Mouse (Mus musculus): ENCODE measurements around the gene Dhx33.

Gene Dhx33

DNA sequence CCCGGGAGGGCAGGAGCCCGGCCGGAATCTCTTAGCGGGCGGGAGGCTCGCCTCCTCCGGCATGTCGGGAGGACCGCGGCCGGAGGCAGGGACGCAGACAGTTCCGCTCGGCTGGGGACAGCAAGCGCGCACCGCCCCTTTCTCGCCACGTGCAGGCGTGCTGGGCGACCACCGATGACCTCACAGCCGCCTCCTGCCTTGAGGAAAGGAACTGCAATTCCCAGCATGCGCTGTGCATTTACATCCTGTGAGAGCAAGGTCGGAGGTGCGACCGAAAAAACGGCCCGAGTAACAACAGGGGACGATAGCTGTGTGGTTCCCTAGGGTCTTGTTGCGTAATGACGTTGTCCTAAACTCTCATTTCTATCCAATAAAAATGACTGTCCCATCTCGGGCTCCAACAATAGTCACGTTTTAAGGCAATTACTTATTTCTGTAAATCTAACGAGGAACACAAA is at the start of gene Dhx33:
Gene Dhx33 (minus strand): TSS at position 122 of the 458 bp plus-strand sequence.
- peak; percentile 98 for DNase-seq

- peak; percentile 35 for DNase-seq
These were observed 48.3 kb upstream of the Dhx33 start for GRCm38 (mm10) chr11:71052554-71052953.

GRCm38 (mm10) chr11:71039526-71040298 is 35.5 kb upstream of the Dhx33 start:
- no peak for DNase-seq

DNA sequence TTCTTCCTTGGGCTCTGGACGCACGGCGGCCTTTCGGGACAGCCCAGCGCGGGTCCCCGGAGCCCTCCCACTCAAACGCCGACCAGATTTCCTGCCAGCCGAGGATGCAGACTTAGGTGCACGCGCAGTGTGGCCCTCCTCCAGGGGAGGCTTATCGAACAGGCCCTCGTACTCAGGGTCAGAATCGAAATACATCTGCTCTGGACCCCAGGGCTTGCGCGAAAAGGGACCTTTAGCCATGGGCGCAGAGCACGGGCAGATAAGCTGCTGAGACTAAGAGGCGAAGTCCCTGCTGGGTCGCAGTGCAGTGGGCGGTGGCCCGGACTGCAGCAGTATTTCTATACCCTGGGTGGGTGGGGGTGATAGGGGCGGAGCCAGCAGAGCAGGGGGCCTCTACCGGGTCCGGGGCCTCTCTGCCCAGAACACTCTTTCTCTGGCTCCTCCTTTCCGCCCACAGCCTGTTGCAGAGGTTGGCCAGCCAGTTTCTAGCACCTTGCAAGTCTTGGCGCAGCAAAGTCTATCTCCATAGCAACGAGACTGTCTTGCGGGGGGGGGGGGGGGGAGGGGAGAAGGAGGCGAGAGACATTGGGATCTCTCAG is 29.0 kb upstream of the Dhx33 start, which contains the start of gene 6330403K07Rik:
Gene 6330403K07Rik (minus strand): TSS at position 351 of the 599 bp plus-strand sequence.
- DNase-seq: peak; percentile 24

DNA sequence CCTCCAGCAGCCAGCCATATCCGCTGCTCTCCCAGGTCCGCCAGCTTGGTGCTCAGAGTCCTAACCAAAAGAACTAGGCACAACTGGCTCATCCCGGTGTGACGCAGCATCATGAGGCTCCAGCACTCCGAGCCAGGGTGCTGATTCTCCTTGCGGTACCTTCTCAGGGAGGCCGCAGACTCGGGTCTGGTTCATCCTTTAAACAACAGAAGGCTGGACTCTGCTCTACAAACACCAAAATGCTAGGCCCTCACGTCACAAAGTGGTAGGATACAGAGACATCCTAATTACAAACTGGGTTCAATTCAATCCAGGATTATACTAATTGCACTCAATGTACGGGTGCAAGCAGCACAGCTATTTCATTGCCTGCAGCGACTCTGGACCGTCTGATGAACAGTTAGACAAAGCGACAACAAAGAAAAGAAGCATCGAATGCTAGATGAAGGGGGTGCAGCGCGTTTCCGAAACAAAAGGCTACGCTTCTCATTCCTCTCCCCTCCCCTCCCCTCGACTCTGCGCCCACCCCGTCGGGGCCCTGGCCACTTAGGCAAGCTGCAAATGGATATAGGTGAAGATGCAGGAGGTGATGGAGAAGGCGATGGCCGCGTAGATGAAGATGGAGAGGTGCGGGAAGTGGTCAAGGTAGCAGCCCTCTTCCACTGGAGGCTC is 28.4 kb upstream of the Dhx33 start:
- peak; percentile 6 for DNase-seq

GRCm38 (mm10) chr11:71032070-71032469 is 27.8 kb upstream of the Dhx33 start:
- no peak for DNase-seq

DNA sequence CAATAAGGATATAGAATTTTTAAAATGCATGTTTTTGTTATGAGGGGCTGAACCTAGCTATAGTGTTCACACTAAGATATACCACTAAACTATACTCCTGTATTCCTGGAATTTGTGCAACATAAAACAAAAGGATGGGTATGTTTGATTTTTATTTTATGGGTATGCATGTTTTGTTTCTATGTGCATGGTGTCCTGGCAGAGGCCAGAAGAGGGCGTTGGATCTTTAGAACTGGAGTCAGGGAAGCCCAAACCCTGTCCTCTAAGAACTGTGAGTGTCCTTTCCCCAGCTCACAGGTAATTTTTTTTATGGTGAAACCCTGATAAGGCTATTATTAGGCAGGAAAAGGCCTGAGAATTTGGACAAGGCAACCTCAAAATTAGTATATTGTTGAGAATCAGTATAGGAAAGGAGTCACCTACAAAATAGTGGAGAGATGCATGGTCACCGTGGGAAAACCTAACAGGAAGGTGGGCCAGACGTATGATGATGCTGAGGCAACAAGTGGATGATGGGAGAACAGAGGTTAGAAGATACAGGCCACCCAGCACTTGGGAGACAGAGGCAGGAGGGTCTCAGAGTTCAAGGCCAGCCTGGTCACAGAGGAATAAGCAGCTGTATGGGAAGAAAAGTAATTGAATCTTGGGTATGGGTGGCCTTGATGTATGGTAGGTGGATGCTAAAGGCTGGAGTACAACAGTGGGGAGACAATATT is 25.3 kb upstream of the Dhx33 start:
- no peak for DNase-seq

DNA sequence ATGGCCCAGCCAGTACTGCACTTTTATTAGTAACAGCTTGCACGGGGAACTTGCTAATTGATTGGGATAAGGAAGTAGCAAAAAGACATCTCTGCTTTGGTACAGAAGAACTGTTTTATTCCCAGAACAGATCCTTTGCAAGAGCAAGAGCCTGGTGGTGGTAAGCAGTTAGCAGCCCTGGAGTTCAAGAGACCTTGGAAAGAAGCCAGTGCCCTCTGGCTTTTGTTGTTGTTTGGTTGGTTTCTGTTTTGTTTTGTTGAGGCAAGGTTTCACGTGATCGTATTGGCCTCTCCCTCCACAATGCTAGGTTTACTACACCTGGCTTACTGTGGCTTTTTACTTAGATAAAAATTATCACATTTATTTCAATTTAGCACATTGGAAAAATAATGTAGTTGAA is 24.0 kb upstream of the Dhx33 start:
- no peak for DNase-seq

- DNase-seq: peak; percentile 99
These were observed 15.2 kb upstream of the Dhx33 start, which contains the start of the genes Mis12 and Derl2 for GRCm38 (mm10) chr11:71019201-71020068. Gene Mis12, plus strand, starts transcription at chr11:71019611. Gene Derl2, minus strand, starts transcription at chr11:71019841.

DNA sequence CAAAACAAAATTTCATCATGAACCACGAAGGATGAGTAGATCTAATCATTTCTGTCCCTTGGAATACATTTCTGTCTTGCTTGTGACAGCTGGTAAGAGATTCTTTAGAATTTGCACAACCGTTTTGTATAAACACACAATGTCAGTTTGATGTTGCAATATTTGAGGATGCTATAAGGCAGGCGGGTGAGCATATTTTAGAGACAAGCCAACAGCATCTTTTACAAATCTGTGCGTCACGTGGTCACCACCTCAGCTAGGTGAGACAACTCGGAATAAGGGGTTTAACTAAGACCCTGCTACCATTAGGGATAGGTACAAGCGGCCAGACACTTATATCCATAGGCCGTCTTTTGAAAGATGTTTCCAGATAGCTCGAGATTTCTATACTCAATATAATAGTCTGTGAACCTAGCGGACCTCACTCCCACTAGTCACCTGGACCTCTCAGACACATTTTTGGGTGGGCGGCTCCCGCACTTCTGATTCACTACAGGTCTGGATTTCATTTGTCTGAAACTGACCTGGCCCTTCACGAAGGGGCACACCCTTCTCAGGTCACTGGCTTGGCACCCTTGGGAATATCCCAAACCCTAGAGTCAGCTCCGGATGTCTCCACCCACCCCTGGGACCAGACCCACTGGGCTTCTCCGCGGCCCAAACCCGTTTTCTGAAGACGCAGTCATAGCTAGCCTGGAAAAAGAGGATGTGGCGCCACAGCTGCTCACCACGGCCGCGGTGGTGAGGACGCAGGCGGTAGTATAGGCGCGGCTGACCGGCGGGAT is 14.4 kb upstream of the Dhx33 start:
- no peak for DNase-seq

GRCm38 (mm10) chr11:71017051-71017450 is 12.8 kb upstream of the Dhx33 start:
- no peak for DNase-seq

- no peak for DNase-seq
These were observed 8.5 kb upstream of the Dhx33 start for GRCm38 (mm10) chr11:71012743-71013142.

GRCm38 (mm10) chr11:71008321-71008720 is 4.1 kb upstream of the Dhx33 start:
- no peak for DNase-seq

DNA sequence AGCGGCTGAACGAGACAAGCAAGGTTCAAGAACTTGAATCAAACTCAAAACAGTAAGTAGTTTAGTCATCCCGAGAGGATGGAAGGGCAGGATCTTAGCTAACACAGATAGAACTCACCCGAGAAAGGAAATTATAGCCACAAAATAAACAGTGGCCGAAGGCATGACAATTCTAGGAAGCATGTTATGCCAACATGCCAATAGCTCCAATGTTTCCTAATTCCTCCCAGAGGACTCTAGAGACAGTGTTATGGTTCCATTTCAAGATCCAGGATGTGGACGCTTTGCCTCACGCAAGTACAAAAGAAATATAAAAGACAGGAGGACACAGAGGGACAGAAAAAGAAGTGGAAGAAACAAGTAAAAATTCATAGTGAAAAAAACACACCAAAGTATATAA is 3.6 kb upstream of the Dhx33 start:
- no peak for DNase-seq

DNA sequence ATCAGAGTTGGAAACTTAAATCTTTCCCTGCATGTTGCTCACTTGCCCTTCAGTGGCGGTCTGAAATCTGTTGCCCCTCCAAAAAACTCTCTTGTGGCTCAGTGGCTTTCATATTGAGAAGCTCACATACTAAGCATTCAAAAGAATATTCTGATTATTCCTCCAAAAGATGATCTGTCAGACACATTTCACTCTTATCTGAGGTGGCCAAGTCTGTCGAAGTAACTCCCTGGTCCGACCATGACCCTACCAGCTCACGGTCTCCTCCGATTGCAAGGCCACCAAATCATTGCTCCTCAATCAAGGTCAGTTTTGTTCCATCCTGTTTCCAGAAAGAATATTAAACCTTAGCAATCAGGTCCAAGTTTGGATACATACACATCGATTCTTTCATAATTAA is 2.8 kb upstream of the Dhx33 start:
- DNase-seq: no peak

DNA sequence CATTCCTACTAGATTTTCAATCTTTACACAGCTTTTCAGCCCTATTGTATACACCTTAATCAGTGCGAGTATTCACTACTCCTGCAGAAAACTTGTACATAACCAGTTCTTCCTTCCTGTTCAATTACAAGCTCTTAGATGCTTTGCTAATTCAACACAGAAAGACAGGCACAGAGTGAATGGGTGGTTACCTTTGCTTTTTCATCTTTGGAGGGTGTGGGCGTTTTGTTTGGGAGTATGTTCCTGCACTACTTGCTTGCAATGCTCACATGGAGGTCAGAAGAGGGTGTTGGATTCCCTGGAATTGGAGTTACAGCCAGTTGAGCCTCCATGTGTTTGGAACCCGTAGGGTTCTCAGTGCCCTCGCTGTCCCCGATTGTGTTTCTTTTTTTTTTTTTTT is 809 bp upstream of the Dhx33 start:
- DNase-seq: peak; percentile 47

- no peak for DNase-seq
These were observed 474 bp downstream of the Dhx33 start for GRCm38 (mm10) chr11:71003611-71004315.

- no peak for DNase-seq
These were observed 3.1 kb downstream of the Dhx33 start for GRCm38 (mm10) chr11:71001167-71001566.

DNA sequence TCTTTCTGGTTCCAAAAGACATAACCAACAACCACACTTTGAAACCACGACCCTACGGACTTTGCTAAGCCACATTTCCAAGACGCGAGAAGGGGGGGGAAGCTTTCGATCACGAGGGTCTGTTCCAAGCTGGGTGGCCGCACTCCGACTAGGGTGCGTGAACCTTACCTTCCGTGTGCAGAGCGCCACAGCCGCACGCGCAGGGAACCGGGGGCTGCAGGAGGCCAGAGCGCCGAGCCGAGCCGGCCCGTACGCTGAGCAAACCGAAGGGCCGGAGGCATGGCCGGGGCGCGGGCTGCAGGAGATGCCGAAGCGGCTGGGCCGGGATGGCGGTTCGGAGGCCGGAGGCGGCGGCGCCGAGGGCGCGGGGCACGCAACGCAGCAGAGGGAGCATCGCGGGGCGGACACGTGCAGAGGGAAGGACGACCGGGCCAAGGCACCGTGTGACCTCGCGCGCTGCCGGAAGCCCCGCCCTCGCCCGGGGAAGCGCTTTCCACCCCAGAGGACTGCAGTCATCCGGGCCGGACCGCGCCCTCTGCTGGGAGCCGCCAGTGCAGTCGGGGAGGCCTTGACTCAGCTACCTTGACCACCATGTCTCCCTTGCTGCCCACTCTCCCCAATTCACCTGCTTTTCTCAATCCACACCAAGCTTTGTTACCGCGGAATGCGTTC is 21.5 kb downstream of the Dhx33 start, which contains the start of gene C1qbp:
Gene C1qbp (minus strand): TSS at position 470 of the 672 bp plus-strand sequence.
- peak; percentile 93 for DNase-seq

- DNase-seq: no peak
These were observed 22.2 kb downstream of the Dhx33 start for GRCm38 (mm10) chr11:70982030-70982429.
